Mouse (Mus musculus) testis, adult 2 months (tissue): ENCODE data around the gene Lrp2.

Experiments
- CTCF ChIP-seq: fragments of 200-500 bp; IDR thresholded peaks from 2 replicates; pipeline ENCODE4 v1.5.1; 2012; ENCODE audit warnings: low read depth, mild to moderate bottlenecking, inconsistent platforms, low read length, moderate library complexity; ENCODE audit not compliant: control insufficient read depth, insufficient read depth, insufficient replicate concordance
- POLR2A ChIP-seq: fragments of 200-500 bp; IDR thresholded peaks from 2 replicates; pipeline ENCODE4 v1.6.1; 2012; ENCODE audit warnings: low read depth, mild to moderate bottlenecking, inconsistent platforms, low read length, moderate library complexity; ENCODE audit not compliant: control insufficient read depth

DNA sequence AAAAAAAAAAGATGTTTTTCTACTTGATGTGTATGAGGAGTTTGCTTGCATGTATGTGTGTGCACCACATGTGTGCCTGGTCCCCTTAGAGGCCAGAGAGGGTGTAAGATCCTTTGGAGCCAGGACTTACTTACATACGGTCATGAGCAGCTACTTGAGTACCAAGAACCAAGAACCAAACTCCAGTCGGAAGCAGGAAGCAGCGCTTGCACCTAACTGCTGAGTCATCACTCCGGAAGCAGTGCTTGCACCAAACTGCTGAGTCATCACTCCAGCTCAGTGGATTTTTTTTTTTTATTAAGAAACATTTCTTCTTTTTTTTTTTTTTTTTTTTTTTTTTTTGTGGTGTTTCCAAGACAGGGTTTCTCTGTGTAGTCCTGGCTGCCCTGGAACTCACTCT is 27.4 kb upstream of the Lrp2 start:
- no peak for TF ChIP-seq POLR2A
- no peak for TF ChIP-seq CTCF
